Mouse (Mus musculus) hindbrain, embryonic 15.5 days (tissue): ENCODE measurements around the gene Cenph. TPM values are rescaled to one million over a fixed set of nuclear protein-coding genes. Genes with fewer than 3 reads are reported as not detected.
"Not testable (repeated sequence)": the region's sequence is repeated elsewhere in the genome, so short reads cannot be mapped to it uniquely, and the experiment has no call there.

Experiments
- ATAC-seq: fragments of 200-750 bp; cut with Nextera tagmentation; 2 replicates; pipeline ENCODE4 v1.8.0; 2017; ENCODE audit warnings: low read depth, moderate number of reproducible peaks, moderate TSS enrichment; ENCODE audit not compliant: low FRiP score
- H3K27ac ChIP-seq: fragments of 300-500 bp; sonication (generic); replicated peaks from 2 replicates; pipeline ENCODE4 v1.5.1; 2015; ENCODE audit warnings: mild to moderate bottlenecking, inconsistent platforms
- H3K27me3 ChIP-seq: fragments of 300-500 bp; sonication (generic); 2 replicates; pipeline ENCODE4 v1.6.1; 2015; ENCODE audit warnings: control low read depth, inconsistent platforms
- H3K36me3 ChIP-seq: fragments of 300-500 bp; sonication (generic); 2 replicates; pipeline ENCODE4 v1.6.1; 2015; ENCODE audit warnings: control low read depth, inconsistent platforms
- H3K4me1 ChIP-seq: fragments of 300-500 bp; sonication (generic); replicated peaks from 2 replicates; pipeline ENCODE4 v1.6.1; 2015; ENCODE audit warnings: control low read depth, inconsistent platforms
- H3K4me2 ChIP-seq: fragments of 300-500 bp; sonication (generic); 2 replicates; pipeline ENCODE4 v1.6.1; 2015; ENCODE audit warnings: moderate library complexity, mild to moderate bottlenecking, inconsistent platforms
- H3K4me3 ChIP-seq: fragments of 300-500 bp; sonication (generic); 2 replicates; pipeline ENCODE4 v1.5.1; 2015; ENCODE audit warnings: mild to moderate bottlenecking, inconsistent platforms
- H3K9ac ChIP-seq: fragments of 300-500 bp; sonication (generic); 2 replicates; pipeline ENCODE4 v1.6.1; 2015; ENCODE audit warnings: inconsistent platforms
- H3K9me3 ChIP-seq: fragments of 300-500 bp; sonication (generic); 2 replicates; pipeline ENCODE4 v1.6.1; 2016; ENCODE audit warnings: control low read depth, inconsistent platforms
- WGBS: fragments of 180-500 bp; shearing (Covaris S2); methylation state at CpG from one replicate; pipeline ENCODE4 v1.1.7; 2015; 5-methylcytosine and 5-hydroxymethylcytosine counted together
- polyA plus RNA-seq: library from polyadenylated mRNA; unstranded; fragments of >200 nt; fragmentation: Nextera tagmentation; extraction: Ambion mirVana; gene quantifications from 2 replicates; pipeline ENCODE4 v1.2.1, GENCODE M21; 2015

Cenph gene
- polyA plus RNA-seq, 1 experiment from 2014 or later, result 8.5 TPM

- peak; percentile 65 for ATAC-seq
- no peaks in the 10 kb centered on the region for H3K9me3 ChIP-seq
- WGBS, result 58% methylated on average over 11 of the region's 11 CpGs
These were observed 32.2 kb downstream of the Cenph start for GRCm38 (mm10) chr13:100743346-100744035.

DNA sequence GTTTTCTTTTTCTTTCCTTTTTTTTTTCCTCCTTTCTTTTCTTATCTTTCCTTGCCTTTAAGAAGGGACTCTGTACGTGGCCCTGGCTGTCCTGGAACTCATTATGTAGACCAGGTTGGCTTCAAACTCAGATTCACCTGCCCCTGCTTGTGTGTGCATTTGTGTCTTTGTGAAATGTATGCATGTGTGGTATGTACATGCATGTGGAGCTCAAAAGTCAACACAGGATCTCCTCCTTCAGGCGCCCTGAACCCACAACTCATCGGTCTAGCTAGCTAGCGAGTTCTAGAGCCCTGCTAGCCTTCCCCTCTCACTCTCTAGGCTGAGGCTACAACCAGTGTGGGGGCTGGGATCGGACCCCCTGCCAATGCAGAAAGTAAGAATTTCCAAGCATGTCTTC, 32.9 kb downstream of the Cenph start:
- no peak overlapping the region for H3K9ac ChIP-seq
- H3K27me3 ChIP-seq, result no peaks in the 10 kb centered on the region
- 0 out of 2 replicates have a peak, but pooled peaks cover 1% of the 10 kb centered on the region for H3K36me3 ChIP-seq
- no peak overlapping the region for H3K4me3 ChIP-seq
- no peak overlapping the region for H3K27ac ChIP-seq
- H3K9me3 ChIP-seq, result no peaks in the 10 kb centered on the region
- WGBS, result 88% methylated on average over 5 of the region's 5 CpGs
- peak overlapping the region; percentile 67; the same call in 1 of the 2 replicates for H3K4me2 ChIP-seq
- no peak for ATAC-seq
- H3K4me1 ChIP-seq, result peaks cover 14% of the 10 kb centered on the region

More at GRCm38 (mm10) chr13:100743346-100744035, 32.2 kb downstream of the Cenph start:
- Histone ChIP-seq H3K27me3 (no peaks in the 10 kb centered on the region), H3K9ac (peak overlapping the region; percentile 86), H3K4me3 (peak overlapping the region; percentile 83), H3K4me2 (peak overlapping the region; percentile 67), H3K36me3 (no peaks in the 10 kb centered on the region), H3K4me1 (peaks cover 14% of the 10 kb centered on the region), H3K27ac (peak overlapping the region; percentile 99)

DNA sequence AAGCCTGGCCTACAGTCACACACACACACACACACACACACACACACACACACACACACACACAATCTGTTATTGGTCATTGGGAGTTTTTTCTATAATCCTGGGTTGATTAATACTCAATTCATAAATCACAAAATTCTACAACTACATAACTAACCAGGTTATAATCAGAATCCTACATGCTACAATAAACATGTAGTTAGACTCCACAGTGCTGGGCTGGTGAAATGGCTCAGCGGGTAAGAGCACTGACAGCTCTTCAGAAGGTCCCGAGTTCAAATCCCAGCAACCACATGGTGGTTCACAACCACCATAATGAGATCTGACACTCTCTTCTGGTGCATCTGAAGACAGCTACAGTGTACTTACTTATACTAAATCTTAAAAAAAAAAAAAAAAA, 42.9 kb downstream of the Cenph start:
- Histone ChIP-seq H3K36me3 (peaks cover 23% of the 10 kb centered on the region), H3K27me3 (no peaks in the 10 kb centered on the region), H3K9me3 (no peaks in the 10 kb centered on the region), H3K9ac (no peak overlapping the region), H3K4me1 (peaks cover 18% of the 10 kb centered on the region), H3K4me3 (no peak overlapping the region), H3K4me2 (no peak overlapping the region), H3K27ac (no peak overlapping the region)
- no peak for ATAC-seq
- WGBS, result 94% methylated on average over 2 of the region's 2 CpGs

DNA sequence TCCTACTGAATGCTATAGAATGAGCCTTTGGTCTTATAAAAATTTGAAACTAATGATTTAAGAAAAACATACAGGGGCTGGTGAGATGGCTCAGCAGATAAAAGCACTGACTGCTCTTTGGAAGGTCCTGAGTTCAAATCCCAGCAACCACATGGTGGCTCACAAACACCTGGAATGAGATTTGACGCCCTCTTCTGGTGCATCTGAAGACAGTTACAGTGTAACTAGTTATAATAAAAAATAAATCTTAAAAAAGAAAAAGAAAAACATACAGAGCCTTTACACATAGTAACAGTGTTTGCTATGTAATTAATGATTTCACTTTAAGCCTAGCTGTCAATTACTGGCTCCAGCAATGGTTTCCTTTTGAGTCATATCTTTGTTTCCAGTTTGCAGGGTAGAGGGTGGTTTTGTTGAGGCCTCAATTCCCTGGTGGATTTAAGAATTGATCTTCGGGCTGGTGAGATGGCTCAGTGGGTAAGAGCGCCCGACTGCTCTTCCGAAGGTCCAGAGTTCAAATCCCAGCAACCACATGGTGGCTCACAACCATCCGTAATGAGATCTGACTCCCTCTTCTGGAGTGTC, 44.1 kb downstream of the Cenph start:
- Histone ChIP-seq H3K4me1 (peaks cover 20% of the 10 kb centered on the region), H3K4me3 (peak overlapping the region; percentile 95; the same call in 1 of the 2 replicates), H3K4me2 (peak overlapping the region; percentile 91), H3K27ac (peak overlapping the region; percentile 82), H3K36me3 (peaks cover 21% of the 10 kb centered on the region), H3K9ac (0 out of 2 replicates have a peak overlapping the region, but pooled peaks have one; percentile 19)
- 94% methylated on average over 6 of the region's 6 CpGs for WGBS
- H3K9me3 ChIP-seq, ATAC-seq, H3K27me3 ChIP-seq: not testable (repeated sequence)

- Histone ChIP-seq H3K4me2 (peak within 1 kb of the TSS; percentile 91), H3K9me3 (no peaks in the 10 kb centered on the region), H3K27ac (peak within 1 kb of the TSS; percentile 90), H3K4me1 (peaks cover 23% of the 10 kb centered on the region), H3K4me3 (peak within 1 kb of the TSS; percentile 95), H3K36me3 (peaks cover 17% of the 10 kb centered on the region), H3K9ac (peak within 1 kb of the TSS; percentile 95), H3K27me3 (no peaks in the 10 kb centered on the region)
- WGBS, result under 1% methylated on average over 19 of the region's 19 CpGs
- peak; percentile 99 for ATAC-seq
These were observed 44.9 kb downstream of the Cenph start, which contains the start of gene Cdk7 for GRCm38 (mm10) chr13:100730861-100731176. Cdk7 (minus strand) TSS chr13:100730939.

GRCm38 (mm10) chr13:100730153-100730860, 45.4 kb downstream of the Cenph start:
- peak overlapping the region; percentile 95 for H3K4me3 ChIP-seq
- H3K4me2 ChIP-seq, result peak overlapping the region; percentile 91
- peaks cover 17% of the 10 kb centered on the region for H3K36me3 ChIP-seq
- H3K9me3 ChIP-seq, result no peaks in the 10 kb centered on the region
- 2% methylated on average over 30 of the region's 30 CpGs for WGBS
- H3K27ac ChIP-seq, result peak overlapping the region; percentile 90
- H3K4me1 ChIP-seq, result peaks cover 23% of the 10 kb centered on the region
- H3K27me3 ChIP-seq, result no peaks in the 10 kb centered on the region
- peak; percentile 90 for ATAC-seq
- peak overlapping the region; percentile 95 for H3K9ac ChIP-seq

DNA sequence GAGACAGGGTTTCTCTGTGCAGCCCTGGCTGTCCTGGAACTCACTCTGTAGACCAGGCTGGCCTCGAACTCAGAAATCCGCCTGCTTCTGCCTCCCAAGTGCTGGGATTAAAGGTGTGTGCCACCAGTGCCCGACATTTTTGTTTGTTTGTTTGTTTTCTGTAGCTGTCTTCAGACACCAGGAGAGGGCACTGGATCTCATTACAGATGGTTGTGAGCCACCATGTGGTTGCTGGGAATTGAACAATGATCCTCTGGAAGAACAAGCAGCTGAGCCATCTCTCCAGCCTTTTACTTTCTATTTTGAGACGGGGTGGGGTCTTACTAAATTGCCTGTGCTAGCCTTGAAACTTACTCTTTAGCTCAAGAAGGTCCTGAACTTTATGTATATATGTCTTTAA, 47.2 kb downstream of the Cenph start:
- 98% methylated on average over 4 of the region's 4 CpGs for WGBS
- H3K4me2 ChIP-seq, H3K9ac ChIP-seq, ATAC-seq, H3K4me3 ChIP-seq, H3K9me3 ChIP-seq, H3K27me3 ChIP-seq, H3K27ac ChIP-seq: not testable (repeated sequence)
- Histone ChIP-seq H3K36me3 (peaks cover 17% of the 10 kb centered on the region), H3K4me1 (peaks cover 27% of the 10 kb centered on the region)

DNA sequence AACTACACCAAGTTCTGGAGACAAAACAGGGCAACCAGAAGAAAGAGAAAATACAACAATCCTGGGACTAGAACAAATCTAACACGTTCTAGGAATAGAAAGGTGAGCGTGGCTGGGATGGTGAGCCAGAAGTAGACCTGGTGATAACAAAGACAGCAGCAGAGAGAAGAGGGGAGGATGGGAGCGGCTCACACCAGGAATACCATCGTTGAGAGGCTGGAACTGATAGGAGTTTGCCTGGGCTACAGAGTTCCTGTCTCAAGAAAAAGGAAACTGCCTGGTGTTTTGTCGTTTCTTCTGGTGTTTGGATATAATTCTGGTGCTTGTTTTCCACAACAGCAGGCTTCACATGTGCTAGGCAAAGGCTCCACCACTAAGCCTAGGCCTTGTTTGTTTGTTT, 47.6 kb downstream of the Cenph start:
- H3K4me2 ChIP-seq, result no peak overlapping the region
- H3K9ac ChIP-seq, result no peak overlapping the region
- ATAC-seq, result no peak
- H3K36me3 ChIP-seq, result peaks cover 17% of the 10 kb centered on the region
- H3K27ac ChIP-seq, result no peak overlapping the region
- H3K4me1 ChIP-seq, result peaks cover 27% of the 10 kb centered on the region
- no peak overlapping the region for H3K4me3 ChIP-seq
- H3K9me3 ChIP-seq, result no peaks in the 10 kb centered on the region
- H3K27me3 ChIP-seq, result no peaks in the 10 kb centered on the region
- 96% methylated on average over 5 of the region's 5 CpGs for WGBS

GRCm38 (mm10) chr13:100725194-100725593, 50.5 kb downstream of the Cenph start:
- Histone ChIP-seq H3K4me3 (no peak overlapping the region), H3K4me1 (peaks cover 27% of the 10 kb centered on the region), H3K9me3 (no peaks in the 10 kb centered on the region), H3K36me3 (peaks cover 35% of the 10 kb centered on the region), H3K4me2 (no peak overlapping the region), H3K27ac (no peak overlapping the region), H3K9ac (no peak overlapping the region), H3K27me3 (no peaks in the 10 kb centered on the region)
- 83% methylated on average over 10 of the region's 10 CpGs for WGBS
- ATAC-seq, result no peak

DNA sequence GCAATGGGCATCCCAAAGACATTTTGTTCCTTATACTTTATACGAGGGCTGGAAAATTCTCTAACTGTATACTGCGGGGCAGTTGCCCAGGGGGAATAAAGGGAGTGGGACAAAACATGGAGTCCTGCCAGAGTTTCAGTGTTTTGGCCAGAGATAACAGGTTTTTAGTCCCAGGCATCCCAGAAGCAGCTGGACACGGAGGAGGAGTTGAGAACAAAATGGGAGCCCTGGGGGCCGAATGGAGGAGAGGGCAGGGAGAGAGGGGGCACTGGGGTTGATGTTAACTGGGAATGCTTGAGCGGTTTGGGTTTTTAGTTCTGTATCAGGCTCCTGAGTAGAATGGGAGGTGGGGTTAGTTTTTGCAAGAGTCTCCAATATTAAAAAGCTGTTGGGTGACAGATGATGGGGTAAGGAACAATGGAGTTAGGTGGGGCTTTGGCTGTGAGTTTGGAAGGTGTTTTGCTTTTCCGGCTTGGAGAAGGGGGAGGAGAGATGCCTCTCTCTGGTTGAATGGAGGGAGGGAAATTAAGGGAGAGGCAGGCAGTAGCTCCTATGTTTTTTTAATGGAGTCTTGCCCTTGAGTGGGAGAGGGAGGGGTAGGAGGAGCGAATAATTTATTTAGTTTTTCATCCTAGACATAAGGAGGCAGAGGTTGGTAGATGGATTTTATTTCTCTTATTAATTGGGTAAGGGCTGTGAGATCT, 51.5 kb downstream of the Cenph start:
- Histone ChIP-seq H3K9me3 (no peaks in the 10 kb centered on the region), H3K4me2 (no peak overlapping the region), H3K27me3 (no peaks in the 10 kb centered on the region), H3K27ac (0 out of 2 replicates have a peak overlapping the region, but pooled peaks have one; percentile 30), H3K9ac (no peak overlapping the region), H3K4me3 (no peak overlapping the region), H3K36me3 (peaks cover 42% of the 10 kb centered on the region), H3K4me1 (peaks cover 20% of the 10 kb centered on the region)
- 58% methylated on average over 7 of the region's 7 CpGs for WGBS
- peak; percentile 56; the same call in 1 of the 2 replicates for ATAC-seq

- ATAC-seq, result no peak
- Histone ChIP-seq H3K4me1 (peaks cover 7% of the 10 kb centered on the region; the same call in 1 of the 2 replicates), H3K4me2 (no peak overlapping the region), H3K27me3 (no peaks in the 10 kb centered on the region), H3K9me3 (no peaks in the 10 kb centered on the region), H3K36me3 (peaks cover 49% of the 10 kb centered on the region), H3K9ac (no peak overlapping the region), H3K27ac (no peak overlapping the region), H3K4me3 (no peak overlapping the region)
- WGBS, result 91% methylated on average over 5 of the region's 5 CpGs
These were observed 54.0 kb downstream of the Cenph start for GRCm38 (mm10) chr13:100721656-100722055.
